Mouse (Mus musculus): ENCODE results near the gene Vps54.
"Not testable (repeated sequence)": the region's sequence is repeated elsewhere in the genome, so short reads cannot be mapped to it uniquely, and the experiment has no call there.

Vps54 gene

DNA sequence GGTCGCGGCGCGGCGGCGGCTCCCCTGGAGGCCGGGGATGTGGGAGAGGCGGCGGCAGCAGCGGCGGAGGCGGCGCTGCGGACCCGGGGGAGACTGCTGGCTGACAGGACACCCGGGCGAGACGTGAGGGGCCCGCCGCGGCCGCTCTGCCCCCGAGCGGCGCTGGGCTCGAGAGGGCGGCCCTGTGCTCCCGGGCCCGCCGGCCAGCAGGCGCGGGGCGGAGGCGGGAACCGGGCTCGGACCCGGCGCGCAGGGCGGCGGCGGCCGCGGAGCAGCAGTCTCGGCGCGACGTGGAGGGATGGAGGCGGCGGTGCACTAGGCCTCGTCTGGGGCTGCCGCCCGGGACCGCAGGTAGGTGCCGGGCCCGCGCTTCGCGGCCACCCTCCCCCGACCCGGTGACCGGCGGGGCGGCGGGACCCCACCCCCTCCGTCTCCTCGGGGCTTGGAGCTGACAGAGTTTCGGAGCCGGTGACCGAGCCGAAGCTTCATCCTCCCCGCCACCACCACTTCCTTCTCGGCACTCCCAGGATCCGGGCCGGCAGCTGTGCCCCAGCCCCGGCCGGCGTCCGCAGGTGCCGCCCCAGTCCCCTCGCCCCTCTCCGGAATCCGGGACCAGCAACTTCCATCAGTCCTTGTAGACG is at the start of gene Vps54:
Vps54 (plus strand) TSS at position 261 of the 641 bp plus-strand sequence.
- peak; percentile 67 to 80 for DNase-seq

GRCm38 (mm10) chr11:21191821-21192220 is 47.3 kb upstream of the Vps54 start:
- DNase-seq, result not testable (repeated sequence)

DNA sequence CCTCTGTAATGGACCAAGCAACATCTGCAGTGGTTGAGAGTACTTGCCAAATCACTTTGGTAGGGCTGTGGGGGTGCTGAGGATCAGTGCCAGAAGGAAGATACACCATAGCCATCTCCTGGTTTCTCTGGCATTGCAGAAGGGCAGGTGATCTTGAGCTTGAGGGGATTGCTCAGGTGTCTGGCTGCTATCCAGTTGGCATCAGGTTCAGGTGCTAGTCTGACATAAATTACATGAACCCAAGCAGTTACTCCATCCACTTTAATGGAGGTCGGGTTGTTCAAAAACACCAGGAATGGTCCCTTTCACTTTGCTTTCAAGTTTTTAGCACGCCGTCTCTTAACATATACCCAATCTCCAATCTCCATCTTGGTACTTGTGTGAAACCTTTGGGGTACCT is 44.2 kb upstream of the Vps54 start:
- no peak for DNase-seq

DNA sequence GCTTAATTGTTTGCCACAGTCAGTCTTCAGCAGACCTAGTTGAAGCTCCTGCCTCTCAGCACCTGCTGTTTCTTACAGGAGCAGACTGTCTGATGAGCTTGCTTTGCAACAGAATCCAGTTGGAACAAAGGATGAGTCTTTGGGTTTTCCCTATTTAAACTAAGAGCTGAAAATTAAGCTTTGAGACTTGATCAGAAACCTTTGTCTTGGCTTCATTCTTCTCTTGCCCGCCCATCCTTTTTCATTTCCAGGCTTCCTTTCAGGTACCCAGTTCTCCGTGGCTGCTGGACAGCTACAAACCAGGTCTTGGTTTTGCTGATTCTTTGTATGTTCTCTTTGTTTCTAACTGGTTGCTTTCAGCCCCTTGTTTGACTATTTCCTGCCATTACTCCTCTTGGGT is 30.0 kb upstream of the Vps54 start:
- no peak for DNase-seq

DNA sequence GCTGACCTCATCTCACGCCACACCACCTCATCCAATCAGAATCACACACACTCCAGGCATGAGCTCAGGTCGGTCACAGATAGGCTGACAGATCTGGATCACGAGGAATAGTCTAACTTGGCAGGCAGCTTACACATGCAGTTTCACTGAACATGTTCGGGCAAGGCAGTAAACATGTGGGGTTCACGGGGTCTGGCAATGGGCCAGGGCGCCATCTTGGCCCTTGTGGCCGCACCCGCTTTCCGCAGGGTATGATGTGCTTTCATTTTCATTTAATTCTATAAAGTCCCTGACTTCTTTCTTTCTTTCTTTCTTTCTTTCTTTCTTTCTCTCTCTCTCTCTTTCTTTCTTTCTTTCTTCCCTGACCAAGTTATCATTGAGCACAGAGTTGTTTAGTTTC is 29.4 kb upstream of the Vps54 start:
- DNase-seq, result not testable (repeated sequence)

DNA sequence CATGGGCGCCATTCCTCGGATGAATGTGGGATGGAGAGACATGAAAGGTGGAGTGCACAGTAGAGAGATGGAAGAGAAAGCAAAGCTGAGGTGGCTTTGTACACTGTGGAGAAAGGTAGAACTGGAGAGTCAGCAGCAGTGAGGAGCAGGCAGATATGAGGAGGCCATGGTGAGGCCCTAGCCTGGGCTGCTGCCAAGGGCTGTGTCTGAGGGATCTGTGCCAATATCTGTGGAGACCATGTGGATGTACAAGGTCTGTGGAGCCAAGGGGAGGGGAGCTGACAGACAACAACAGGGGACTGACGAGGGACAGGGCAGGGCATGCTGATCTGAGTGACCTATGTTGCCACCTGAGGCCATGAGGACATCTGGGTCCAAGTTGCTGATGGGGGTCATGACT is 21.7 kb upstream of the Vps54 start:
- peak in 1 of 2 experiments; percentile 7 for DNase-seq

GRCm38 (mm10) chr11:21219281-21219680 is 19.8 kb upstream of the Vps54 start:
- DNase-seq, result no peak

DNA sequence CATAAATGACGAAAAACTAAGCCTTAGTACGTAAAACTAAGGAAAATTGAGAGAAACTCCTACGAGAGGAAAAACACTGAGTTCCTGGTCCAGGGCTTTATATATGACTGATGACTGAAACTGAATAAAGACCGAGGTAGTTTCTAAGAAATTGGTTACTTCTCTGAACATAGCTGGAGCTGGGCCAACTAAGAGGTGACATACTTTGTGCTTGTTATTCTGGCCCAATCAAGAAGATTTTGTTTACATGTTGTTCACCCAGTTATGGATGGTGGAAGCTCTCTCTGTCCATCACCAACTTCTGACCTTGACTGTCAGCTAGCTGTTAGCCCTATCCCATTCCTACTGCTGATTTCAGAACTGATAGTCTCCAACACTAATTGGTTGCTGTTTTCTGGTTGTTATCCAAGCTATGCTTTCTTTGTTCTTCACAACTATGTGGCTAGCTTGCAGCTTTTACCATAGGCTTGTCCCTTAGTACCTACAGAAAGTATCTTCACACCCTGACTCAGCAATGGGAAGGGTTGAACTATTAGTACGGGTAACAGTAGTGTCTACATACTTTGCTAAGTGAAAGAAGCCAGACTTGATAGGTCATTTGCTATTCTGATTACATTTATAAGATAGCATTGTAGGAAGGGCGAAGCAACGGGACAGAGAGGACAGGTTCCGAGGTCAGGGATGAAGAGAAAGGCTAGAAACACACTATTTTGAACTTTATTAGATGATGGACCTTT is 19.1 kb upstream of the Vps54 start:
- DNase-seq, result no peak

DNA sequence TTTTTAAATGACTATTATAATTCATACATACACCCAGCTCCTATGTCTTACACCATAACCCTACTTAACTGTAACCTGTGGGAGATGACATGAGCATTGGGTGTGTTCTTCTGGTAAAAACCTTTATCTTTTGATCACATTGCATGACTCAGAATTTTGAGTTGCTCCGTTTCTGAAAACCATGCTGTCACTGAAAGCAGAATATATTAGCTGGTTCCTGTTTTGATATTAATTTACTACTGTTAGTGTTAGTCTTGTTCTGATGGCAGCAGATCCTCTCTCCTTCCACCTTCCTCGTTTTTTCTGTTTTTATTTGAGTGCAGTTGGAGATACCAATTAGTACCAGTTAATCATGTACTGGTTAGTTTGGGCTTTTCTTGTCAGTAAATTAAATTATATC is 18.3 kb upstream of the Vps54 start:
- DNase-seq, result no peak

DNA sequence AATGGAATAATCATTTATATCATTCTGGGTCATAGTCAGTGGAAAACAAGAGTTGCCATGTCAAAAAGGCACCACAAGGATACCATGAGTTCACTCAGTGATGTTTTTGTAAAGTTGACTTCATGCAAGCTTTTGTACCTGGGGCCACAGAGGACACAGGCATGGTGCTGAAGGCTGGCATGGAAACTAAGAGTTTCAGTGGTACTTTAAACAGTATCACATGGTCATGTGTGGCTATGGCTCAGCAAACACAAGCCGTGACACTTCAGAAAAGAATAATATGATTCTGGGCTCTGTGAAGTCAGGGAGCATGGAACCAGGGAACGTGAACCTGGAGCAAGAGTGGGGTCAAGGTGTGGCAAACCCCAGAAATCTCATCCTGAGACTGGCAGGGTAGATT is 17.7 kb upstream of the Vps54 start:
- DNase-seq, result no peak

- no peak for DNase-seq
Observed at GRCm38 (mm10) chr11:21222606-21223207, 16.4 kb upstream of the Vps54 start.

DNA sequence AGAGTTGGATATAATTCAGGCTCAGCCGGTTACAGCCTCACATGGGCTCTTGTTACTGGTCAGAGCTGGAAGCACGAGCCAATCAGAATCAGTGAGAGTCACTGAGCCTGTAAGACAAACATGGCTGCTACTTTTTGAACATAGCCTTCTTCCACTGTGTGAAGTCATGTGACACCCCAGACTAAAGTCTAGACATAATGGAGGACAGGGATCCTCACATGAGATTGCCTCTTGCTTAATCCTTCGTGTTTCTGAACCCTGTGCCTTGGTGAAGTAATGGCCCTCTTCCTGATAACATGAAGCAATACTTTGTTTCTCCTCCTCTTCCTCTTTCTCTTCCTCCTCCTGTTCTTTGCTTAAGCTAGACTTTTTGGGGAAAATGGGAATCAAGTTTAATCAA is 15.5 kb upstream of the Vps54 start:
- no peak for DNase-seq

- DNase-seq, result no peak
Observed at GRCm38 (mm10) chr11:21224041-21224440, 15.0 kb upstream of the Vps54 start.

- no peak for DNase-seq
Observed at GRCm38 (mm10) chr11:21224446-21224845, 14.6 kb upstream of the Vps54 start.

GRCm38 (mm10) chr11:21224983-21225382 is 14.1 kb upstream of the Vps54 start:
- DNase-seq, result no peak

GRCm38 (mm10) chr11:21235381-21235780 is 3.7 kb upstream of the Vps54 start:
- no peak for DNase-seq

- DNase-seq, result no peak
Observed at GRCm38 (mm10) chr11:21235821-21236220, 3.3 kb upstream of the Vps54 start.

DNA sequence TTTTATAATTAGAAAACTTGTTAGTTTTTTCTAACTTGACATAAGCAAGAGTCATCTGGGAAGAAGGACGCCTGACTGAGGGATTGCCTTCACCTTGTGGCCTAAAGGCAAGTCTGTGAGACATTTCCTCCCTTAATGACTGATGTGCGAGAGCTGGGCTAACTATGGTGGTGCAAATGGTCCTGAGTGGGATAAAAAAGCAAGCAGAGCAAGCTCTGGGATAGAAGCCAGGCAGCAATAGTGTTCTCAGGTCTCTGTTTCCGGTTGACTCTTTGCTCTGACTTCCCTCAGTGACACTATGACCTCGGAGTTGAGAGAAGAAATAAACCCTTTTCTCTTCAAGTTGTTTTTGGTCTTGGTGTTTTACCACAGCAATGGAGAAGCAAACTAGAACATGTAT is 2.1 kb upstream of the Vps54 start:
- no peak for DNase-seq

GRCm38 (mm10) chr11:21237474-21238278 is 1.4 kb upstream of the Vps54 start:
- no peak for DNase-seq

GRCm38 (mm10) chr11:21238279-21239020 is 631 bp upstream of the Vps54 start:
- peak in 1 of 2 experiments; percentile 68 for DNase-seq

DNA sequence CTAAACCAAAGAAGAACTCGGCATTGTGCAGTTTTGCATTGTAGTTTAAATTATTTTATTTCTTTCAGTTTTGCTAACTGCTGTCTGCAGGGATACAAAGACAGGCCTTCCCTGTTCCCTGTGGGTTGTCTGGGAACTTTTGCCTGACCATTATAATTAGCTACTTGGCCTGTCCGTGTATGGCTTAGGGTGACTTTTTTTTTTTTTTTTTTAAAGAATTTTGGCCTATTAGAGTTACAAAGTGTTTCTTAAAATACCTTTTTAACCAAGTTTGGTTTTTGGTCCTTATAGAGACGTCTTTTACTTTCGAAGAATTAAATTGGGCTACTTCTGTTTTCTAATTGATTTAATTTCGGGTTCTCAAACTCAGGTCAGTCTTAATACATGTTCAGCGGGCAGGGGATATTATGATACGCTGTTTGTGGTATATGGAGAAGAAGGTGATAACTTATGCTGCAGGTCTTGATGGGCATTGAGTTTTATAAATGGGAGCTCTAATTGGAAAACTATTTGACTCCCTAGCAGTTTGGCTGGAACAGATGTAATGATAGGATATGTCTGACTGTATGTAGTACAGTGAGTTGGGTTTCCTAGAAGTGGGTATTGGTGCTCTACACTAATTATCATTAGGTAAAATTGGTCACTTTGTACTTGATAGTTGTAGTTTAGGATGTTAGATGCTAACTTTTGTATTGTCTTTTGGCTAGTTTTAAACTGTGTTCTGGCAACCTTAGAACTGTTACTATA is 855 bp downstream of the Vps54 start:
- no peak for DNase-seq

GRCm38 (mm10) chr11:21241351-21241750 is 2.3 kb downstream of the Vps54 start:
- DNase-seq, result no peak

Measured in kidney, postnatal 4 days (tissue).